Mouse (Mus musculus): Measurements from ENCODE around the gene Lpin2. TPM values are rescaled to one million over a fixed set of nuclear protein-coding genes. Genes with fewer than 3 reads are reported as not detected.

Lpin2 gene
- total RNA-seq, 2 experiments from 2014 or later: 8.5 to 10.6 TPM

- DNase-seq: no peak
Observed at GRCm38 (mm10) chr17:71265336-71266051, 83.1 kb downstream of the Lpin2 start.

DNA sequence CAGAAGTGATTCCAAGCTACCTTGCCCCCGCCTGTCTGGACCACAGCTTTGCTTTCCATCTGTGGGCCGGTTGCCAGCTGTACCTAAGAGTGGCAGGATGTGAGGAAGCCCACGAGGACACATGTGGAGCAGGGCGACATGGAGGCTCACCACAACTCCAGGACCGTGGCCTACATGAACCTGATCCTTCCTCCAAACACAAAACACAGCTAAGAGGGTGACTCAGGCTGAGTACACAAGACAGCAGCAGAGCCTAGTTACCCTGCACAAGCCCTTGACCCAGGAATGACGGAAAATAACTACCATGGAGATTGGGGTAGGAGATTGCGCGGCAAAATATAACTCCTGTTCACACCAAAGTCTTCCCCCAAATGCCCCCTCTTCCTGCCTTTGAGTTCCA, 85.0 kb downstream of the Lpin2 start:
- DNase-seq: no peak

DNA sequence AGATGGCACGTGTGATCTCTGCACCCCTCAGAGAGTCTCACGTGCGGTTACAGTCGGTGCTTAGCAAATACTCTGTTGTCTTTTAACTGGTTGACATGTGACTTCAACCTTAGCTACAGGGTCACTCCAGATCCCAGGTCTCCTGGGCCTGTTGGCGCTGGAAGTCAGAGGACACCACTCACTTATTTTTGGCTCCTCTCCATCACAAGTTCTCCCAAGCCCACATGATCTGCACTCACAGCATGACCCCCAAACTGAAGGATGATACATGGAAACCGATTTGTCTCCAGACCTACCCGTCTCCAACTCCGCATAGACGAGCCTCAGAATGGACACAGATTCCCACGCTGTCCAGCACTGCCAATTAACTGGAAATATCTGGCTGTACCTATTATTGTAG, 85.8 kb downstream of the Lpin2 start:
- no peak for DNase-seq

- no peak for DNase-seq
Observed at GRCm38 (mm10) chr17:71268599-71268998, 86.2 kb downstream of the Lpin2 start.

GRCm38 (mm10) chr17:71273901-71274300, 91.5 kb downstream of the Lpin2 start:
- no peak for DNase-seq

- DNase-seq: no peak
Observed at GRCm38 (mm10) chr17:71276771-71277170, 94.4 kb downstream of the Lpin2 start.

- DNase-seq: no peak
Observed at GRCm38 (mm10) chr17:71277701-71278491, 95.5 kb downstream of the Lpin2 start.

- DNase-seq: no peak
Observed at GRCm38 (mm10) chr17:71282716-71283115, 100.4 kb downstream of the Lpin2 start.

- peak; percentile 87 for DNase-seq
Observed at GRCm38 (mm10) chr17:71283237-71283636, 100.9 kb downstream of the Lpin2 start.

DNA sequence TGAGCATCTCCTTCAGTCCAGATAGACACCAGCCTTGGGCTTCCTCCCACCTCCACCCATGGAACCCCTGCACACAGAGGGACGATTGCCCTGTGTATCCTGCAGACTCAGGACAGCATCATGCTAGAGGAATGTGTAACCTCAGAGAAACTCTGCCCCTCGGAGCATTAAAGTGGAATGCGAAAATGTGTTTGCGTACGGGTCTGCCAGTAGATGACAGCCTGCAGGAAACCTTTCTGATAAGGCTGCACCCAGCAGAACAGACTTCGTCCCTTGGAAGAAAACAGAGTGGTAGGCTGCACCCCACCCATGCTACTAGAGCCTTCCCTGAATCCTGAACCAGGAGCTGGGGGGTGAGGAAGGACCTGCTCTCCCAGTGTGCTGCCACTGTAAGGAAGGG, 102.5 kb downstream of the Lpin2 start:
- DNase-seq: no peak

DNA sequence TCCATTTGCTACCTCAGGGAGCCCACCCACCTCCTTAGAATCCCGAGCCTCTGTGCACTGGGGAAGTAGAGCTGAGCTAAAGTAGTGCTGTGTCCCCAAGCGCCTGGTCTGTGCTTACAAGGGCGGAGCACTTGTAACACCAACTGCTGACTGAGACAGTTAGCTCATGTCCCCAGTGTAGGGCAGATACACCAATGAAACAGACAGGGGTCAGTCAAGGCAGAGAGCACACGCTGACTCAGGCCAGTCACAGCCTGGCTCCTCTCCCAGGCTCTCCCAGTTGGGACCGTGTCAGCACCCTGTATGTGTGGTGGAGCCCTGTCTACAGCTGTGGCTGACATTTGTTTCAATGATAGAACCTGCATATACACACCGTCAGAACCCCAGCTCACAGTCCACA, 103.6 kb downstream of the Lpin2 start:
- DNase-seq: peak; percentile 66

- DNase-seq: no peak
Observed at GRCm38 (mm10) chr17:71287586-71287985, 105.2 kb downstream of the Lpin2 start.

- no peak for DNase-seq
Observed at GRCm38 (mm10) chr17:71288145-71288758, 105.9 kb downstream of the Lpin2 start.

DNA sequence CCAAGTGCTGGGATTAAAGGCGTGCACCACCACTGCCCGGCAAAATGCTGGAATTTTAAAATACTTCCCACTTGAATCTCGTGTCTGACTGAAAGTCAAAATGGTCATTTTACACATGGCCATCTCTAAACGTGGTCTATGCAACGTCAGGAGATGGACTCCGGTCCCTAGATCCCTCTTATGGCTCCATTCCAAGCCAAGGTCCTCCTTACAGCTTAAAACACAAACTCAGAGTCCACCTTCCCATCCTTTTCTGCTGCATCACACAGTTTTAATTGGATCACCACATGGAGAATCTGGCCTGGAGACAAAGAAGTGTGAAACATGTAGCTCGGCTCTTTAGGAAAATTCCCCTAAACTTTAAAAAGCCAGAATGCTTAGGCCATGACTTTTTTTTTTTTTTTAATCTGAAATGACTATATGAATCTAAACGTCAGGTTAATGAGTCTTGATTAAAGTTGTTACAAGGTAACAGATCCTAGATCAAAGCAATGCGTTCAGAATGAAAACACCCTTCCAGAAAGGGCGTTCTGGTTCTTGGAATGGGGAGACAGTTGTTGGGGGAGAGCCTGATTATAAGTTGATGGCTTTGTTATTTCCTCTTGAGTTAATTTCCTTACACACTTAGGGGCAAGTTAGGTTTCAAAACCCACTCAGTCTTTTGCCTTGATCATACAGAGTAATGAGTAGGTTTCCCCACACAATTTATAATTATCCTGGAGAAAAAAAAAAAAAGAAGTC, 106.6 kb downstream of the Lpin2 start:
- DNase-seq: no peak

DNA sequence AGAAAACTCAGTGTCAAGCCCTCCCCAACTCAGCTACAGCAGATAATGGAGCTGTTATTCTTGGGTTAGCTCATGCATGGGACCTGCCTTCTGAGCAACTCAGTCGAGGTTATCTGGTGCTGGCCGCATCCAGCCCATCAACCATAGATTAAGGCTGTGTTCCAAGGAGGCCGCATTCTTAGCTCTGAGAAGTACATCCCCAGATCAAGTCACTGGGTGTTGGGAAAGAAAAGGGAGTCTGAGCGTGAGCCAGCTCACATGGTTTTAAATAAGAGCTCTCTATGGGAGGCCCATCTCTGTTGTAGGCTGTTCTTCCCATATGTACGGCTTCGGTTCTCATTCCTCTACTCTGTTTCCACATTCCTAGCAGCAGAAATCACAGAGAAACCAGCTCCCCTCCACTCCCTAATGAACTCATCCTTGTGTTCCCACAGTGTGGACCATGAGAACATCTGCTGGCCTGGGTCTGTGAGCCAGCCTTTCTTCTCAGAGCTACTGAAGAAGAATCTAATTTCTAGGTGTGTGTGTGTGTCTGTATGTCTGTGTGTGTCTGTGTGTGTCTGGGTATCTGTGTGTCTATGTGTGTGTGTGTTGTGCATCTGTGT, 107.3 kb downstream of the Lpin2 start:
- DNase-seq: no peak

DNA sequence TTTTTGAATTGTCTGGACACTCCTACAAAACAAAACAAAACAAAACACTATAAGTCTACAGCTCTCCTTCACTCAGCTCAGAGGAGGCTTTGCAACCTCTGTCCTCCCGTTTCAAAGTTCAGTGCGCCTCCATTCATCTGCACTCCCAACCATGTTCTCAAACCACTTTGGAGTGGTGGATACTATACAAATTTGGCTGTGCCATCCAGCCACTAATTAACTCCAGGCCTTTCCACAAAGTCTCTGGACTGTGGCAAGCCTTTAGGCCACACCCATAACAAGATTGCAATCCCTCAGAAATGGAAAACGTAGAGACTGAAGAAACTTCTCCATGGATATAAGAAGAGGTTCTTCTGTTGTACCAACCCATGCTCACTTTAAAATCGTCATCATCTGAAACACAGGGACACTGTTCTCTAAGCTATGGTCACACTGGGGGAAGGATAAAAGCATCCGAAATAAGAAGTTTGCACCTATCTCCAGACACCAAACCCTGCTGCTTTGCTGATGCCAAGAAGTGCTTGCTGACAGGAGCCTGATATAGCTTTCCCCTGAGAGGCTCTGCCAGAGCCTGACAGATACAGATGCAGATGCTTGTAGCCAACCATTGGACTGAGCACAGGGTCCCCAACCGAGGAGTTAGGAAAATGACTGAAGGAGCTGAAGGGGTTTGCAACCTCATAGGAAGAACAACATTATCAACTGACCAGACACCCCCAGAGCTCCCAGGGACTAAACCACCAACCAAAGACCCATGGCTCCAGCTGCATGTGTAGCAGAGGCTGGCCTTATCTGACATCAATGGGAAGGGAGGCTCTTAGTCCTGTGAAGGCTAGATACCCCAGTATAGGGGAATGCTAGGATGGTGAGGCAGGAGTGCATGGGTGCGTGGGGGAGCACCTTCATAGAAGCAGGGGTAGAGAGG, 108.4 kb downstream of the Lpin2 start:
- no peak for DNase-seq

GRCm38 (mm10) chr17:71291897-71292420, 109.6 kb downstream of the Lpin2 start:
- no peak for DNase-seq

GRCm38 (mm10) chr17:71292897-71293296, 110.5 kb downstream of the Lpin2 start:
- no peak for DNase-seq

- no peak for DNase-seq
Observed at GRCm38 (mm10) chr17:71294570-71294969, 112.2 kb downstream of the Lpin2 start.

Data from gastrocnemius, postnatal 10 days (tissue).